Mouse (Mus musculus): ENCODE results near the gene Sp6. TPM values are rescaled to one million over a fixed set of nuclear protein-coding genes. Genes with fewer than 3 reads are reported as not detected.

Gene Sp6
- polyA plus RNA-seq, 1 experiment = 8.5 TPM

DNA sequence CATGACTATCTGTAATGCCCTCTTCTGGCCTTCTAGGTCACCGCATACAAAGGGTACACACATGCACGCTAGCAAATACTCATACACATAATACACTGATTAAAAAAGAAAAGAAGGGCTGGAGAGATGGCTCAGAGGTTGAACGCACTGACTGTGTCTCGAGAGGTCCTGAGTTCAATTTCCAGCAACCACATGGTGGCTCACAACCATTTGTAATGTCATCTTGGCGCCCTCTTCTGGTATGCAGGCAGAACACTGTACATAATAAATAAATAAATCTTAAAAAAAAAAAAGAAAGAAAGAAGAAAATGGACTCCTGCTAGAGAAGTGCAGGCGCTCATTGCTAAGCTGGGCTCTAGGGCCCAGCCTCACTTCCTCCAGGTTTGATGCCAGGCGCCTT, 32.7 kb downstream of the Sp6 start:
- DNase-seq = no peak
- Histone ChIP-seq H3K4me3 (replicated peaks; ENCODE audit: extremely low read depth, low read depth, low read length) (no peak overlapping the region), H3K4me1 (ENCODE audit: control insufficient read depth, insufficient read depth, low read length) (peaks cover 8% of the 10 kb centered on the region)
- 86% methylated on average over 7 of the region's 7 CpGs for WGBS
- TF ChIP-seq CTCF (IDR thresholded peaks at IDR 0.05; ENCODE audit: insufficient read depth, low read length) (no peak), POLR2A (IDR thresholded peaks at IDR 0.05; ENCODE audit: borderline replicate concordance, extremely low read depth, low read depth, low read length) (no peak)

DNA sequence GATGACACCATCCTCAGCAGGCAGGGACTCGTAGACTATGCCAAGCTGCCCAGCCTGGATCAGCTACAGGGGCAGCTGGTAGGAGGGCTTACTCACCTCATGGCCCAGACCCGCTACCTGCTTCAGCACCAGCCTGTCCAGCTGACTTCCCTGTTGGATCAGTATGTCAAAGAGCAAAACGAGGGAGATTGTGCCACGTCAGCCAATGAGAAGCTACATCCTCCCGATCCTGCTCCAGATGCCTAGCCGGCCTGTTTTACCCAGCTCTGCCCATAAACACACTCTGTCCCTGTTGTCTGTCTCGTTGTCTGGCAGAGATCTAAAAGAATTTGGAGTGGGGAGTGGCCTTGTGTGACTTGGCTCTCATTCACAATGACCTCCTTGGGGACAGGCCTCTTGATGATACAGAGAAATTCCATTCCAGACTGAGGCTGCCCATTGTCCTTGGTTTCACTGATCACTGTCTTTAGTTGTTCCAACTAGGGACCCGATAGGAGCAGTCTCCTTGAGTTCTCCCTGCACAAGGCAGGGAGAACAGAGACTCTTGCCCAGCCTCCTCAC, 35.0 kb downstream of the Sp6 start:
- 65% methylated on average over 8 of the region's 8 CpGs for WGBS
- DNase-seq = no peak
- no peak for TF ChIP-seq POLR2A (IDR thresholded peaks at IDR 0.05; ENCODE audit: borderline replicate concordance, extremely low read depth, low read depth, low read length)
- TF ChIP-seq CTCF (IDR thresholded peaks at IDR 0.05; ENCODE audit: insufficient read depth, low read length) = no peak

DNA sequence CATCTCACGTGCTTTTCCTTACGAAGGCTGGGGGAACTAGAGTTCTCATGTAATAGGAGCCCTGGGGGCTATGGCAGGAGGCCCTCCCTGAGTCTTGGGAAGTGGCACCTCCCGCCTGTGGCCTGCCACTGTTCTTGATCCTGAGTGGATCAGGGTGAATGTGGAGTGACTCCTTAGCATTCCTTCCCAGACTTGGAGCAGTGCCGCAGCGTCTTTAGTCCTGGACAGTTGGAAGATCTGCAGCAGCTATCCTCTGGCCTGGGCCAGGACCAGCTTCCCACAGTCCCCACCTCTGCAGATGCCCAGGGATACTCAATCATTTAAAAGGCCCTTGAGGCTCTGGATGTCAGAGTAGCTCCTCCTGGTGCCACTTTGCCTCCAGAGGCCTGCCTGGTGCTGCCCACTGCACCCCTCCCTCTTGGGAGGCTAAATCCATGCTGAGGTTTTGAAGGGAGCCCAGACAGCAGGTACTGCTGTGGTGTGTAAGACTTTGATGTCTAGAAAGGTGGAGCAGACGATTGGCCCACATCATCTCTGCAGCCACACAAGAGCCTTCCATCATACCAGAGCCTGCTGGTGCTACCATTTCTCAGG, 36.4 kb downstream of the Sp6 start:
- WGBS = 77% methylated on average over 6 of the region's 6 CpGs
- TF ChIP-seq POLR2A (IDR thresholded peaks at IDR 0.05; ENCODE audit: borderline replicate concordance, extremely low read depth, low read depth, low read length) (no peak), CTCF (IDR thresholded peaks at IDR 0.05; ENCODE audit: insufficient read depth, low read length) (no peak)
- Histone ChIP-seq H3K4me3 (replicated peaks; ENCODE audit: extremely low read depth, low read depth, low read length) (no peak overlapping the region), H3K4me1 (ENCODE audit: control insufficient read depth, insufficient read depth, low read length) (peaks cover 19% of the 10 kb centered on the region)
- DNase-seq = no peak

More for the DNA sequence above, 35.0 kb downstream of the Sp6 start:
- Histone ChIP-seq H3K4me3 (replicated peaks; ENCODE audit: extremely low read depth, low read depth, low read length) (no peak overlapping the region), H3K4me1 (ENCODE audit: control insufficient read depth, insufficient read depth, low read length) (peaks cover 19% of the 10 kb centered on the region)

DNA sequence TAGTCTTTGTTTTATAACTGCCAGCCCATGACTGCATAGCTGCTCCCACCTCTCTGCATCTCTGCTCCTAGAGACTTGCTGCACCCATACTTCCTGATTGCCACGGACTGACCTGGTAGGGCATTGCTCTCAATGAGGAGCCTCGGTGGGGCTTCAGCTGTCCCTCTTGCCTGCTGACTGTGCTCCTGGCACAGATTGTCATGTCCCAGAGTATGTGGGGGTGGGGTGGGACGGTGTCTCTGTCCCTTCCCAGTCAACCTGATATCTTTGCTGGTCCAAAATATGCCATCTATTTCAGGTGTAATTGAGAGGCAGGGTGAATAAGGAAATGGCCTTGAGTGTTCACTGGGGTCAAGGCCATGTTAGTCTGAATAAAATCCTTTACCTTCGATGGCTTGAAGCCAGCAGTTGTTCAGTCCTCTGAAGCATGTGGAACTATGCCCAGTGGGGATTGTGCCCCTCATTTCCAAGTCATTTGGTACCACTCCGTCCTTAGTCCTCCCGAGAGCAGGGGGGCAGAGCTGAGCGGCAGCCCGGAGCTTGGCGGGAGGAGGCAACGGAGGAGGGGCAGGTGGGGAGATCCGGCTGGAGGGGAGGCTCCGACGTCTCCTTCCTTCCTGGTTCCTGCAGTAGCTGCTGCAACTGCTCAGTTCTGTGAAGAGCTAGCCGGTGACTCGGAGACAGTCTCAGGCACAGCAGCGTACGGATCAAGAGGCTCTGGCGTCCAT, 37.2 kb downstream of the Sp6 start, which contains the start of gene Osbpl7:
Gene Osbpl7, plus strand, starts transcription at position 413 of the 728 bp plus-strand sequence.
- 2% methylated on average over 18 of the region's 18 CpGs for WGBS
- H3K4me1 ChIP-seq (ENCODE audit: control insufficient read depth, insufficient read depth, low read length) = peaks cover 19% of the 10 kb centered on the region
- peak; percentile 67 for DNase-seq
- TF ChIP-seq POLR2A (IDR thresholded peaks at IDR 0.05; ENCODE audit: borderline replicate concordance, extremely low read depth, low read depth, low read length) (peak; percentile 89; the same call in 1 of the 2 replicates), CTCF (IDR thresholded peaks at IDR 0.05; ENCODE audit: insufficient read depth, low read length) (peak; percentile 45)
- peak within 1 kb of the TSS; percentile 92 for H3K4me3 ChIP-seq (replicated peaks; ENCODE audit: extremely low read depth, low read depth, low read length)

DNA sequence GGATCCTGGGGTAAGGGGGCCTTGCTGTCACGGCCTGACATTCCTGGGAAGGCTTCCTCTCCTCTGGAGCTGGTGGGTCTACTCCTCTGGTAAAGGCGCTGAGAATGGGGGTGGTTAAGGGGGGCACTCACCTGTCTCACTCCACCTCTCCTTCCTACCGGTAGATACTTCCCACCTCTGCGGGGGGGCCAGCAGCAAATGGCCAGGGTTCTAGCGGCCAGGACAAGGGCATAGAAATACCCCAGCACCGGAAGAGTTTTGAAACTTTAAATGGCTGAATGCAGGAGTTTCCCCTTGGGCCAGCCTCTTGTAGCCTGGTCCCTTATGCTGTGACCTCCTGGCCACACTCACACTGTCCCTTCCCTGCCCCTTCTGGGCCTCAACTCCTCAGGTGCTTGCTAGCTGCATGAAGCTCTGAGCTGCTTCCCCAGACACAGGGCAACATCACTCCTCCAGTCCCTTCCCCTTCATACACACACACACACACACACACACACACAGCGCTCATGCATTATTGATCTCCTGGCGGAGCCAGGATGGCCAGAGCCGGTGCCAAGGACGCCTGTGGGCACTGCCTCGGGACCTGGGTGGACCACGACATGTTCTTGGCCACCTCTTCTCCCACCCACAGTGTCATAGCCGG, 37.9 kb downstream of the Sp6 start:
- H3K4me3 ChIP-seq (replicated peaks; ENCODE audit: extremely low read depth, low read depth, low read length) = peak overlapping the region; percentile 92
- no peak for DNase-seq
- WGBS = 13% methylated on average over 13 of the region's 13 CpGs
- H3K4me1 ChIP-seq (ENCODE audit: control insufficient read depth, insufficient read depth, low read length) = peaks cover 19% of the 10 kb centered on the region
- TF ChIP-seq POLR2A (IDR thresholded peaks at IDR 0.05; ENCODE audit: borderline replicate concordance, extremely low read depth, low read depth, low read length) = no peak
- no peak for TF ChIP-seq CTCF (IDR thresholded peaks at IDR 0.05; ENCODE audit: insufficient read depth, low read length)

DNA sequence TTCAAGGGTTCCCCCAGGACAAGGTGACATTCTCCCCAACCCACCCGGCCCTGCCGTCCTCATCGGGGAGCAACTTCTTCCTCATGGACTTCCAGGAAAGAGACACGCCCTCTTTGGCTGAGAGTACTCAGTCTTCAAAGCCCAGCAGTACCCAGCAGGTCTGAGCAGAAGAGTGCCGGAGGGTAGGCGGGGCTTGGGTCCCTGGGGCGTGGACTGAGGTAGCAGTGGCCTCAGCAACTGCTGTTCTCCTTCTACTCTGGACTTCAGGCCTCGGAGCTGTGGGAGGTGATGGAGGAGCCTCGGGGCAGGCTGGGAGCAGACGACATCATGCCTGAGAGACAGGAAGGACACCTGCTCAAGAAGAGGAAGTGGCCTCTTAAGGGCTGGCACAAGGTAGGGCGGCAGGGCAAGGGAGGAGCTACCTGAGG, 39.0 kb downstream of the Sp6 start:
- TF ChIP-seq POLR2A (IDR thresholded peaks at IDR 0.05; ENCODE audit: borderline replicate concordance, extremely low read depth, low read depth, low read length) = no peak
- TF ChIP-seq CTCF (IDR thresholded peaks at IDR 0.05; ENCODE audit: insufficient read depth, low read length) = no peak
- Histone ChIP-seq H3K4me3 (replicated peaks; ENCODE audit: extremely low read depth, low read depth, low read length) (peak overlapping the region; percentile 6), H3K4me1 (ENCODE audit: control insufficient read depth, insufficient read depth, low read length) (peaks cover 19% of the 10 kb centered on the region)
- peak; percentile 71 for DNase-seq
- 22% methylated on average over 11 of the region's 11 CpGs for WGBS

DNA sequence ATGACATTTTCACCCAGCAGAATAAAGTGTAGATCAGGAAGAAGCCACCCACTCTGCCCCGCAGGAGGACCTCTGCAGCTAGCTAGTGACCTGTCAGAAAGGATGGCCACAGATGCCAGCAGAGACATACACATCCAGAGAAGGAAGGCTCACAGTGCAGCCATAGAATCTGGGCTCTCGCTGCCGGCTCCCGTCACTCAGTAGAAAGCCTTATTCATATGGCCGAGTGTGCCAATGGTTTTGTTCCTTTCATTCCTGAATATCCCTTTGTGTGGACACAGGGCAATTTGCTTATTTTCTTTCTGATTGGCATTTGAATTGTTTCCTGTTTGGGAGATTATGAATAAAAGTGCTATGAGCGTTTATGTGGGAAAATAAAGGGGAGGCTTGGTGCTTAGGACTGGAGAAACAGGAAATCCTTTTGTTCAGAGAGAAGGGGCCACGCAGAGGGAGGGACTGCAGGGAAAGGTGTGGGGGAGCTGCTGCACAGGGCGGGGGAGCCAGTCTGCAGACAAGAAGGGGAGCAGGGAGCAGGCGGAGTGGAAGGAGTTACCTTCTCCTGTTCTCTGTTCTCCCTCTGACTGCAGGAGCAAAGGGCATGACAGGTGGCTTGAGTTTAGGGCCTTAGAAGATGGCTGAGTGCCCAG, 50.2 kb downstream of the Sp6 start:
- TF ChIP-seq POLR2A (IDR thresholded peaks at IDR 0.05; ENCODE audit: borderline replicate concordance, extremely low read depth, low read depth, low read length) (no peak), CTCF (IDR thresholded peaks at IDR 0.05; ENCODE audit: insufficient read depth, low read length) (no peak)
- 42% methylated on average over 9 of the region's 9 CpGs for WGBS
- H3K4me1 ChIP-seq (ENCODE audit: control insufficient read depth, insufficient read depth, low read length) = no peaks in the 10 kb centered on the region
- DNase-seq = no peak
- no peak overlapping the region for H3K4me3 ChIP-seq (replicated peaks; ENCODE audit: extremely low read depth, low read depth, low read length)

DNA sequence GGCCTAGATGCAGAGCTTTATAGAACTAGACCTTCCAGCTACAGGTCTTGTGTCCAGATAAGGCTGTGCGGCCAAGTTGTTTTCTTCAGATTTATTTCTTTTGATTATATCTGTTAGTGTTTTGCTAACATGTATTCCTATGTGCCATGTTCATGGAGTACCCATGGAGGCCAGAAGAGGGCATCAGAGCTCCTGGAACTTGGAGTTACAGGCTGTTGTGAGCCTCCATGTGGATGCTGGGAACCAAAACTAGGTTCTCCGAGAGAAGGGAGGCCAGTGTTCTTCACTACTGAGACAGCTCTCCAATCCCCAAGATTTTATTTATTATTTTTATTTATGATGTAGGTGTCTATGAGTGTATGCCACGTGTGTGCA, 50.7 kb downstream of the Sp6 start:
- TF ChIP-seq CTCF (IDR thresholded peaks at IDR 0.05; ENCODE audit: insufficient read depth, low read length) (no peak), POLR2A (IDR thresholded peaks at IDR 0.05; ENCODE audit: borderline replicate concordance, extremely low read depth, low read depth, low read length) (no peak)
- no peak for DNase-seq
- no peak overlapping the region for H3K4me3 ChIP-seq (replicated peaks; ENCODE audit: extremely low read depth, low read depth, low read length)
- WGBS = 78% methylated on average over 3 of the region's 3 CpGs
- no peaks in the 10 kb centered on the region for H3K4me1 ChIP-seq (ENCODE audit: control insufficient read depth, insufficient read depth, low read length)
